In genomic region chr7:44891611-44892010, GRCm38 (mm10) we compare ENCODE assay signal across 8 mouse cellular contexts. TPM values are rescaled to one million over a fixed set of nuclear protein-coding genes. Genes with fewer than 3 reads are reported as not detected.
DNase-seq lines count a peak whose midpoint lies in the region; ATAC-seq and TF ChIP-seq lines count a peak whose summit lies in the region.

No protein-coding gene starts in this region.

- peaks cover 11 to 40% of the 10 kb centered on the region in 2 experiments for H3K36me3 ChIP-seq in CH12.LX (replicated peaks in 1 of 2; ENCODE audit: control insufficient read depth in 1 of 2, insufficient read depth in 1 of 2, low read length in 1 of 2)
- H3K36me3 ChIP-seq in heart, embryonic 15.5 days, result peaks cover 7% of the 10 kb centered on the region
- H3K36me3 ChIP-seq in liver, embryonic 14.5 days (replicated peaks; ENCODE audit: control insufficient read depth, insufficient read depth, low read depth), result no peaks in the 10 kb centered on the region; the same call in 1 of the 2 replicates

- H3K4me1 ChIP-seq in CH12.LX (ENCODE audit: control insufficient read depth in 1 of 2, insufficient read depth in 2 of 2), result peaks cover 10 to 19% of the 10 kb centered on the region in 2 experiments
- H3K4me1 ChIP-seq in heart, embryonic 15.5 days (replicated peaks), result peaks cover 61% of the 10 kb centered on the region
- peaks cover 17 to 25% of the 10 kb centered on the region in 2 experiments for H3K4me1 ChIP-seq in liver, embryonic 14.5 days (replicated peaks; ENCODE audit: control insufficient read depth in 2 of 2, insufficient read depth in 2 of 2, low read length in 1 of 2)

- H3K27ac ChIP-seq in gastrocnemius, adult 2 months, result peak overlapping the region; percentile 96
- no peak overlapping the region for H3K27ac ChIP-seq in CH12.LX (ENCODE audit: insufficient read depth, low read depth)
- H3K27ac ChIP-seq in heart, embryonic 15.5 days, result peak overlapping the region; percentile 88
- peak overlapping the region; percentile 93 for H3K27ac ChIP-seq in liver, embryonic 14.5 days

- intact Hi-C loops in gastrocnemius, adult 2 months (cut with DNase I), result loop anchor here (2.0 kb wide), 1 partner anchor 21 kb away; no protein-coding TSS in a partner anchor

- in situ Hi-C loops in CH12.LX (cut with MboI; ENCODE audit: low pct_ligation_motif_present, low pct_unique_long_range_greater_than_20kb, low sequenced_read_pairs), result no loop called here

- DNase-seq in gastrocnemius, adult 2 months, result no peak
- DNase-seq in gastrocnemius, postnatal 25 days, result no peak
- no peak for DNase-seq in CH12.LX (ENCODE audit: extremely low read depth)
- DNase-seq in liver, embryonic 14.5 days (ENCODE audit: low read depth in 3 of 3, low spot score in 3 of 3), result no peak
- no peak for DNase-seq in c-Kit-positive CD71-positive TER-119-positive erythroid progenitor cells, embryonic 14.5 days (ENCODE audit: low spot score)
- no peak for DNase-seq in right cerebral cortex, postnatal 14 days
- DNase-seq in adrenal gland, postnatal 36 days, result no peak

- peak overlapping the region; percentile 94 for H3K9ac ChIP-seq in CH12.LX (ENCODE audit: insufficient read depth, low read depth)
- H3K9ac ChIP-seq in heart, embryonic 15.5 days, result peak overlapping the region; percentile 90
- peak overlapping the region; percentile 74 for H3K9ac ChIP-seq in liver, embryonic 14.5 days (replicated peaks)

- TF ChIP-seq RAD21 in CH12.LX (IDR thresholded peaks at IDR 0.05; ENCODE audit: low read depth, low read length), result no peak

- TF ChIP-seq POLR2A in CH12.LX (IDR thresholded peaks at IDR 0.05; ENCODE audit: low read depth, low read length), result no peak

- H3K27me3 ChIP-seq in CH12.LX (replicated peaks), result no peaks in the 10 kb centered on the region
- no peaks in the 10 kb centered on the region for H3K27me3 ChIP-seq in heart, embryonic 15.5 days
- H3K27me3 ChIP-seq in liver, embryonic 14.5 days (ENCODE audit: control insufficient read depth, insufficient read depth, low read length), result no peaks in the 10 kb centered on the region

- no peak for ATAC-seq in heart, embryonic 15.5 days (replicated peaks; ENCODE audit: insufficient number of reproducible peaks, insufficient read depth, low FRiP score, low read depth)
- peak; percentile 30 for ATAC-seq in liver, embryonic 14.5 days (ENCODE audit: insufficient read depth)

- dilution Hi-C loops in CH12.LX (cut with MboI; ENCODE audit: extremely low pct_ligation_motif_present, extremely low pct_unique_long_range_greater_than_20kb, low sequenced_read_pairs), result no loop called here

- H3K9me3 ChIP-seq in CH12.LX (replicated peaks; ENCODE audit: low read length), result no peaks in the 10 kb centered on the region
- H3K9me3 ChIP-seq in heart, embryonic 15.5 days (replicated peaks), result no peaks in the 10 kb centered on the region
- no peaks in the 10 kb centered on the region for H3K9me3 ChIP-seq in liver, embryonic 14.5 days (ENCODE audit: control insufficient read depth, low read length)

- no peak for TF ChIP-seq EP300 in CH12.LX (IDR thresholded peaks at IDR 0.05; ENCODE audit: low read length)
- no peak for TF ChIP-seq EP300 in liver, embryonic 14.5 days (IDR thresholded peaks at IDR 0.05; ENCODE audit: low read depth)

- WGBS in heart, embryonic 15.5 days, result 20% methylated on average over 6 of the region's 6 CpGs
- WGBS in liver, embryonic 14.5 days (ENCODE audit: insufficient replicate concordance), result 18% methylated on average over 6 of the region's 6 CpGs

- peaks cover 14% of the 10 kb centered on the region for H3K79me2 ChIP-seq in CH12.LX (replicated peaks; ENCODE audit: control insufficient read depth, extremely low read depth, insufficient read depth, poor library complexity, severe bottlenecking)

- H3K4me2 ChIP-seq in CH12.LX (ENCODE audit: insufficient read depth, low read depth, poor library complexity, severe bottlenecking), result peak overlapping the region; percentile 85
- peak overlapping the region; percentile 84 for H3K4me2 ChIP-seq in heart, embryonic 15.5 days
- H3K4me2 ChIP-seq in liver, embryonic 14.5 days (ENCODE audit: low read depth), result peak overlapping the region; percentile 88

- no peak for TF ChIP-seq CTCF in gastrocnemius, adult 2 months (IDR thresholded peaks at IDR 0.05)
- no peak for TF ChIP-seq CTCF in CH12.LX (conservative IDR thresholded peaks at IDR 0.05 in 1 of 2, IDR thresholded peaks at IDR 0.05 in 1 of 2; ENCODE audit: low read depth in 2 of 2, low read length in 2 of 2)
- no peak for TF ChIP-seq CTCF in liver, embryonic 14.5 days (IDR thresholded peaks at IDR 0.05; ENCODE audit: low read depth)

- H3K4me3 ChIP-seq in gastrocnemius, adult 2 months, result peak overlapping the region; percentile 76
- H3K4me3 ChIP-seq in CH12.LX (replicated peaks in 1 of 3; ENCODE audit: low read depth in 2 of 3, low read length in 2 of 3, poor library complexity in 1 of 3), result peak overlapping the region; percentile 88 to 91 (median 90)
- H3K4me3 ChIP-seq in heart, embryonic 15.5 days, result peak overlapping the region; percentile 80
- peak overlapping the region; percentile 78 to 89 for H3K4me3 ChIP-seq in liver, embryonic 14.5 days (ENCODE audit: insufficient read depth in 1 of 2, low read depth in 2 of 2, low read length in 2 of 2)

TF ChIP-seq in CH12.LX, 34 proteins besides CTCF, POLR2A, EP300 and RAD21:
- TF ChIP-seq MXI1 (IDR thresholded peaks at IDR 0.05; ENCODE audit: low read depth, low read length) (no peak), USF2 (conservative IDR thresholded peaks at IDR 0.05; ENCODE audit: low read depth, low read length) (no peak), ELF1 (IDR thresholded peaks at IDR 0.05; ENCODE audit: low read depth, low read length) (no peak)
TF ChIP-seq in CH12.LX: peak in this region for 0.

RNA-seq across cellular contexts. Expression of gene Med25, which starts 0.9 kb away (rescaled TPM):
- total RNA-seq in gastrocnemius, adult 2 months (2021), result 10 to 100 TPM; 53.1 to 68.5 TPM
- 10 to 100 TPM; 50.9 to 51.2 TPM for total RNA-seq in gastrocnemius, postnatal 25 days (2021)
- total RNA-seq in CH12.LX (2012; rRNA removed), result 56.7 and 57.6 TPM in 2 replicates
- 18.4 and 20.8 TPM in 2 replicates for total RNA-seq in CH12.LX (2014; rRNA removed)
- 67.4 and 75.4 TPM in 2 replicates for polyA plus RNA-seq in CH12.LX (2012; ENCODE audit: insufficient read length, low read depth)
- 72.9 and 93.9 TPM in 2 replicates for polyA plus RNA-seq in heart, embryonic 15.5 days (2015; fragmentation: Nextera tagmentation; extraction: Ambion mirVana)
- 29.3 and 35.1 TPM in 2 replicates for polyA plus RNA-seq in liver, embryonic 14.5 days (2012; rRNA removed)
- polyA plus RNA-seq in liver, embryonic 14.5 days (2014; fragmentation: Nextera tagmentation; extraction: Ambion mirVana), result 24.2 and 27.1 TPM in 2 replicates
- total RNA-seq in adrenal gland, postnatal 36 days (2021), result 10 to 100 TPM; 86.1 to 97.1 TPM

RNA-seq across cellular contexts. Expression of gene Fuz, which starts 4.3 kb away (rescaled TPM):
- 10 to 100 TPM; 16.4 to 18.6 TPM for total RNA-seq in gastrocnemius, adult 2 months (2021)
- 10 to 100 TPM; 16.1 to 17.3 TPM for total RNA-seq in gastrocnemius, postnatal 25 days (2021)
- total RNA-seq in CH12.LX (2012; rRNA removed) (12.2 and 16.9 TPM in 2 replicates), CH12.LX (2014; rRNA removed) (16.1 and 16.7 TPM in 2 replicates)
- polyA plus RNA-seq in CH12.LX (2012; ENCODE audit: insufficient read length, low read depth), result 15.9 and 17.1 TPM in 2 replicates
- 11.9 and 16.3 TPM in 2 replicates for polyA plus RNA-seq in heart, embryonic 15.5 days (2015; fragmentation: Nextera tagmentation; extraction: Ambion mirVana)
- 5.9 and 6.5 TPM in 2 replicates for polyA plus RNA-seq in liver, embryonic 14.5 days (2012; rRNA removed)
- 5.0 and 5.5 TPM in 2 replicates for polyA plus RNA-seq in liver, embryonic 14.5 days (2014; fragmentation: Nextera tagmentation; extraction: Ambion mirVana)
- total RNA-seq in adrenal gland, postnatal 36 days (2021), result 10 to 100 TPM; 24.9 to 25.8 TPM

RNA-seq across cellular contexts. Expression of gene Ptov1, which starts 22.0 kb away (rescaled TPM):
- total RNA-seq in gastrocnemius, adult 2 months (2021), result 100 to 1,000 TPM; 126 to 137 TPM
- total RNA-seq in gastrocnemius, postnatal 25 days (2021), result 100 to 1,000 TPM; 116 to 125 TPM
- total RNA-seq in CH12.LX (2012; rRNA removed) (11.5 and 16.8 TPM in 2 replicates), CH12.LX (2014; rRNA removed) (5.7 and 7.8 TPM in 2 replicates)
- polyA plus RNA-seq in CH12.LX (2012; ENCODE audit: insufficient read length, low read depth), result 15.5 and 21.0 TPM in 2 replicates
- 206 and 273 TPM in 2 replicates for polyA plus RNA-seq in heart, embryonic 15.5 days (2015; fragmentation: Nextera tagmentation; extraction: Ambion mirVana)
- 47.3 and 54.1 TPM in 2 replicates for polyA plus RNA-seq in liver, embryonic 14.5 days (2012; rRNA removed)
- polyA plus RNA-seq in liver, embryonic 14.5 days (2014; fragmentation: Nextera tagmentation; extraction: Ambion mirVana), result 35.0 and 42.1 TPM in 2 replicates
- total RNA-seq in adrenal gland, postnatal 36 days (2021), result 100 to 1,000 TPM; 215 to 274 TPM

RNA-seq across cellular contexts. Expression of gene Pnkp, which starts 34.7 kb away (rescaled TPM):
- total RNA-seq in gastrocnemius, adult 2 months (2021), result 10 to 100 TPM; 19.4 to 21.2 TPM
- 10 to 100 TPM; 15.6 to 15.8 TPM for total RNA-seq in gastrocnemius, postnatal 25 days (2021)
- total RNA-seq in CH12.LX (2012; rRNA removed), result 35.9 and 41.6 TPM in 2 replicates
- 14.8 and 15.3 TPM in 2 replicates for total RNA-seq in CH12.LX (2014; rRNA removed)
- polyA plus RNA-seq in CH12.LX (2012; ENCODE audit: insufficient read length, low read depth), result 20.7 and 22.2 TPM in 2 replicates
- 22.4 and 28.7 TPM in 2 replicates for polyA plus RNA-seq in heart, embryonic 15.5 days (2015; fragmentation: Nextera tagmentation; extraction: Ambion mirVana)
- polyA plus RNA-seq in liver, embryonic 14.5 days (2012; rRNA removed), result 12.7 and 14.3 TPM in 2 replicates
- 15.6 and 17.0 TPM in 2 replicates for polyA plus RNA-seq in liver, embryonic 14.5 days (2014; fragmentation: Nextera tagmentation; extraction: Ambion mirVana)
- 10 to 100 TPM; 41.7 to 50.6 TPM for total RNA-seq in adrenal gland, postnatal 36 days (2021)

RNA-seq across cellular contexts. Expression of gene Ap2a1, which starts 37.7 kb away (rescaled TPM):
- 10 to 100 TPM; 59.1 to 62.6 TPM for total RNA-seq in gastrocnemius, adult 2 months (2021)
- 10 to 100 TPM; 57.1 to 57.2 TPM for total RNA-seq in gastrocnemius, postnatal 25 days (2021)
- total RNA-seq in CH12.LX (2012; rRNA removed) (53.4 and 61.1 TPM in 2 replicates), CH12.LX (2014; rRNA removed) (35.7 and 38.5 TPM in 2 replicates)
- polyA plus RNA-seq in CH12.LX (2012; ENCODE audit: insufficient read length, low read depth), result 52.6 and 56.3 TPM in 2 replicates
- 51.9 and 57.4 TPM in 2 replicates for polyA plus RNA-seq in heart, embryonic 15.5 days (2015; fragmentation: Nextera tagmentation; extraction: Ambion mirVana)
- polyA plus RNA-seq in liver, embryonic 14.5 days (2012; rRNA removed), result 62.2 and 67.6 TPM in 2 replicates
- 69.6 and 74.2 TPM in 2 replicates for polyA plus RNA-seq in liver, embryonic 14.5 days (2014; fragmentation: Nextera tagmentation; extraction: Ambion mirVana)
- total RNA-seq in adrenal gland, postnatal 36 days (2021), result 100 to 1,000 TPM in 1 of 2 experiments, 10 to 100 TPM in 1; 95.0 to 106 TPM

Comparison
In these comparisons a context has a peak if more than half of its experiments do, and no peak if none do; other contexts are left out.
1. RNA of gene Ptov1, which starts 22.0 kb away (total RNA-seq): 215 to 274 TPM in adrenal gland, postnatal 36 days, 126 to 137 TPM in gastrocnemius, adult 2 months and 116 to 125 TPM in gastrocnemius, postnatal 25 days; 5.7 to 16.8 TPM in CH12.LX; every median in the first group is over 4 times any median in the second.
2. Peak in every context shown above with its lines, with median percentiles within 50 percentile points of each other: H3K4me3 ChIP-seq, H3K4me2 ChIP-seq and H3K9ac ChIP-seq.